Mouse (Mus musculus) v-Abl transformed pro-B cells (cell line): Measurements from ENCODE around the gene Myocos.

Source experiments
- in situ Hi-C, 2 experiments: fragments of 400-800 bp; cut with MboI; formaldehyde crosslinking; loops; one replicate each; pipeline ENCODE4 v1.15.1; 2025; ENCODE audit not compliant: unreplicated experiment in 2 of 2

The Myocos gene

GRCm38 (mm10) chr1:162623895-162624294 lies 34.1 kb downstream of the Myocos start:
- in situ Hi-C loops: no loop called here

GRCm38 (mm10) chr1:162620487-162620886 lies 37.5 kb downstream of the Myocos start:
- in situ Hi-C loops: no loop called here

GRCm38 (mm10) chr1:162615511-162615910 lies 42.5 kb downstream of the Myocos start:
- in situ Hi-C loops: no loop called here

- in situ Hi-C loops: no loop called here
Measured at GRCm38 (mm10) chr1:162611191-162611590, 46.8 kb downstream of the Myocos start.

GRCm38 (mm10) chr1:162609633-162610250 lies 48.3 kb downstream of the Myocos start:
- in situ Hi-C loops: no loop called here

- in situ Hi-C loops: no loop called here
Measured at GRCm38 (mm10) chr1:162608127-162608526, 49.9 kb downstream of the Myocos start.

GRCm38 (mm10) chr1:162601288-162601687 lies 56.7 kb downstream of the Myocos start:
- in situ Hi-C loops: no loop called here

- in situ Hi-C loops: no loop called here
Measured at GRCm38 (mm10) chr1:162599617-162600016, 58.4 kb downstream of the Myocos start.

- in situ Hi-C loops: no loop called here
Measured at GRCm38 (mm10) chr1:162597379-162598102, 60.5 kb downstream of the Myocos start.
